ENCODE assay signal across 7 mouse cellular contexts in genomic region chr4:132211091-132211942, GRCm38 (mm10). TPM values are rescaled to one million over a fixed set of nuclear protein-coding genes. Genes with fewer than 3 reads are reported as not detected.
DNase-seq lines count a peak whose midpoint lies in the region; ATAC-seq and TF ChIP-seq lines count a peak whose summit lies in the region.

No protein-coding gene starts in this region.

- intact Hi-C loops in heart, postnatal 10 days (cut with DNase I) = no loop called here

- peaks cover 48% of the 10 kb centered on the region for H3K4me1 ChIP-seq in G1E (ENCODE audit: insufficient read depth, low read depth, low read length)
- H3K4me1 ChIP-seq in limb, embryonic 12.5 days (replicated peaks) = peaks cover 19% of the 10 kb centered on the region
- H3K4me1 ChIP-seq in midbrain, postnatal 0 days (ENCODE audit: insufficient read depth, low read length) = 0 out of 2 replicates have a peak, but pooled peaks cover 5% of the 10 kb centered on the region
- H3K4me1 ChIP-seq in testis, adult 2 months (ENCODE audit: control insufficient read depth, insufficient read depth, low read length) = peaks cover 3% of the 10 kb centered on the region

- H3K4me2 ChIP-seq in limb, embryonic 12.5 days = peak overlapping the region; percentile 87
- peak overlapping the region; percentile 87 for H3K4me2 ChIP-seq in midbrain, postnatal 0 days (ENCODE audit: low read depth, low read length, poor library complexity, severe bottlenecking)

- H3K9ac ChIP-seq in limb, embryonic 12.5 days (replicated peaks) = peak overlapping the region; percentile 100
- peak overlapping the region; percentile 97 for H3K9ac ChIP-seq in midbrain, postnatal 0 days (replicated peaks; ENCODE audit: low read length, poor library complexity, severe bottlenecking)

- H3K9me3 ChIP-seq in G1E (replicated peaks) = no peaks in the 10 kb centered on the region
- no peaks in the 10 kb centered on the region for H3K9me3 ChIP-seq in limb, embryonic 12.5 days
- no peaks in the 10 kb centered on the region for H3K9me3 ChIP-seq in midbrain, postnatal 0 days (ENCODE audit: low read length)

- TF ChIP-seq POLR2A in testis, adult 2 months (IDR thresholded peaks at IDR 0.05; ENCODE audit: control insufficient read depth, low read depth, low read length) = no peak

- peak overlapping the region; percentile 94 for H3K27ac ChIP-seq in limb, embryonic 12.5 days
- peak overlapping the region; percentile 97 for H3K27ac ChIP-seq in midbrain, postnatal 0 days (ENCODE audit: low read depth, low read length)
- peak overlapping the region; percentile 94 for H3K27ac ChIP-seq in testis, adult 2 months (ENCODE audit: control insufficient read depth, insufficient read depth, low read depth, low read length)

- H3K27me3 ChIP-seq in G1E (ENCODE audit: insufficient read depth, low read length) = no peaks in the 10 kb centered on the region
- H3K27me3 ChIP-seq in limb, embryonic 12.5 days = no peaks in the 10 kb centered on the region
- H3K27me3 ChIP-seq in midbrain, postnatal 0 days (ENCODE audit: insufficient read depth, low read length) = no peaks in the 10 kb centered on the region
- H3K27me3 ChIP-seq in testis, adult 2 months (ENCODE audit: control insufficient read depth, insufficient read depth, low read length) = no peaks in the 10 kb centered on the region

- peaks cover 38% of the 10 kb centered on the region for H3K36me3 ChIP-seq in G1E (replicated peaks)
- H3K36me3 ChIP-seq in limb, embryonic 12.5 days = peaks cover 40% of the 10 kb centered on the region
- H3K36me3 ChIP-seq in midbrain, postnatal 0 days (ENCODE audit: insufficient read depth, low read length) = peaks cover 3% of the 10 kb centered on the region; the same call in 1 of the 2 replicates
- H3K36me3 ChIP-seq in testis, adult 2 months (ENCODE audit: control insufficient read depth, insufficient read depth, low read length) = no peaks in the 10 kb centered on the region

- ATAC-seq in G1E (ENCODE audit: extremely low read depth, insufficient number of reproducible peaks, low FRiP score, poor library complexity, severe bottlenecking) = no peak
- ATAC-seq in erythroblast, adult 5-6 weeks (replicated peaks; ENCODE audit: low FRiP score, poor library complexity, severe bottlenecking) = peak; percentile 22; the same call in 1 of the 2 replicates
- ATAC-seq in limb, embryonic 12.5 days (ENCODE audit: insufficient number of reproducible peaks, insufficient read depth, low FRiP score, low TSS enrichment, low read depth) = peak; percentile 78
- peak; percentile 79 for ATAC-seq in midbrain, postnatal 0 days (ENCODE audit: low FRiP score)

- whole genome bisulfite sequencing in limb, embryonic 12.5 days = under 1% methylated on average over 83 of the region's 89 CpGs
- WGBS in midbrain, postnatal 0 days = under 1% methylated on average over 68 of the region's 89 CpGs

- peak overlapping the region; percentile 92 for H3K4me3 ChIP-seq in G1E (ENCODE audit: low read depth, low read length)
- H3K4me3 ChIP-seq in limb, embryonic 12.5 days (replicated peaks) = peak overlapping the region; percentile 94
- peak overlapping the region; percentile 99 for H3K4me3 ChIP-seq in midbrain, postnatal 0 days (ENCODE audit: low read depth, low read length)
- H3K4me3 ChIP-seq in testis, adult 2 months (ENCODE audit: control insufficient read depth, low read depth, low read length) = peak overlapping the region; percentile 96

- no peak for TF ChIP-seq CTCF in G1E (IDR thresholded peaks at IDR 0.05; ENCODE audit: low read depth, low read length)
- no peak for TF ChIP-seq CTCF in midbrain, postnatal 0 days (IDR thresholded peaks at IDR 0.05)
- TF ChIP-seq CTCF in testis, adult 2 months (IDR thresholded peaks at IDR 0.05; ENCODE audit: control insufficient read depth, insufficient read depth, insufficient replicate concordance, low read depth, low read length) = no peak

- DNase-seq in G1E (ENCODE audit: low spot score) = peak; percentile 38
- peak; percentile 19 for DNase-seq in adrenal gland, adult 8-10 months
- DNase-seq in heart, postnatal 10 days = peak; percentile 35 to 47
- peak; percentile 20 for DNase-seq in midbrain, postnatal 0 days (ENCODE audit: low spot score)

RNA-seq across cellular contexts. Expression of gene Ythdf2, which starts 0.8 kb away (rescaled TPM):
- 70.3 and 81.7 TPM in 2 replicates for total RNA-seq in G1E (2014; fragmentation: Nextera tagmentation)
- 70.8 and 84.3 TPM in 2 replicates for total RNA-seq in G1E (2017)
- polyA plus RNA-seq in G1E (2012) = 65.2 and 74.7 TPM in 2 replicates
- total RNA-seq in adrenal gland, adult 8-10 months (2022) = 10 to 100 TPM; 48.1 to 62.4 (median 55.0) TPM
- total RNA-seq in erythroblast, adult 5-6 weeks (2015; ENCODE audit: low replicate concordance) = 14.0 and 16.1 TPM in 2 replicates
- 15.0 and 43.1 TPM in 2 replicates for total RNA-seq in erythroblast, adult 5-6 weeks (2017; ENCODE audit: low replicate concordance)
- total RNA-seq in heart, postnatal 10 days (2021) = 10 to 100 TPM; 40.0 to 42.4 TPM
- polyA plus RNA-seq in limb, embryonic 12.5 days (2016; fragmentation: Nextera tagmentation; extraction: Ambion mirVana) = 143 and 149 TPM in 2 replicates
- total RNA-seq in midbrain, postnatal 0 days (2014; rRNA removed) = 53.5 and 62.7 TPM in 2 replicates
- polyA plus RNA-seq in midbrain, postnatal 0 days (2015; fragmentation: Nextera tagmentation; extraction: Ambion mirVana) = 96.7 and 117 TPM in 2 replicates
- polyA plus RNA-seq in testis, adult 2 months (2012; rRNA removed) = 11.9 and 14.5 TPM in 2 replicates

RNA-seq across cellular contexts. Expression of gene Gmeb1, which starts 50.1 kb away (rescaled TPM):
- total RNA-seq in G1E (2014; fragmentation: Nextera tagmentation) (16.8 and 25.4 TPM in 2 replicates), G1E (2017) (16.1 and 16.5 TPM in 2 replicates)
- 13.5 and 19.2 TPM in 2 replicates for polyA plus RNA-seq in G1E (2012)
- total RNA-seq in adrenal gland, adult 8-10 months (2022) = 10 to 100 TPM; 16.3 to 24.8 (median 19.3) TPM
- total RNA-seq in erythroblast, adult 5-6 weeks (2015; ENCODE audit: low replicate concordance) = 7.5 and 12.5 TPM in 2 replicates
- 10.3 and 12.5 TPM in 2 replicates for total RNA-seq in erythroblast, adult 5-6 weeks (2017; ENCODE audit: low replicate concordance)
- total RNA-seq in heart, postnatal 10 days (2021) = 10 to 100 TPM; 14.5 TPM
- polyA plus RNA-seq in limb, embryonic 12.5 days (2016; fragmentation: Nextera tagmentation; extraction: Ambion mirVana) = 44.4 and 47.1 TPM in 2 replicates
- 10.6 and 21.0 TPM in 2 replicates for total RNA-seq in midbrain, postnatal 0 days (2014; rRNA removed)
- polyA plus RNA-seq in midbrain, postnatal 0 days (2015; fragmentation: Nextera tagmentation; extraction: Ambion mirVana) = 28.8 and 30.5 TPM in 2 replicates
- 13.7 and 14.1 TPM in 2 replicates for polyA plus RNA-seq in testis, adult 2 months (2012; rRNA removed)
